Mouse (Mus musculus): ENCODE measurements around the gene Col17a1. TPM values are rescaled to one million over a fixed set of nuclear protein-coding genes. Genes with fewer than 3 reads are reported as not detected.

The Col17a1 gene
- total RNA-seq, 2 experiments from 2014 or later, result not detected

GRCm38 (mm10) chr19:47613442-47613841, 78.5 kb downstream of the Col17a1 start:
- ATAC-seq (replicated peaks; ENCODE audit: poor library complexity, severe bottlenecking), result no peak

GRCm38 (mm10) chr19:47608513-47608912, 83.4 kb downstream of the Col17a1 start:
- no peak for ATAC-seq (replicated peaks; ENCODE audit: poor library complexity, severe bottlenecking)

Other genes with a start within 250 kb of the Col17a1 start
- 1.9 and 3.1 TPM in 2 replicates for gene Sh3pxd2a, start 227.7 kb downstream of the Col17a1 start, total RNA-seq (2014; fragmentation: Nextera tagmentation)
- gene Sh3pxd2a, start 227.7 kb downstream of the Col17a1 start, total RNA-seq (2017), result 1.1 and 1.2 TPM in 2 replicates
- 2.6 and 5.5 TPM in 2 replicates for gene Stn1, start 154.6 kb downstream of the Col17a1 start, total RNA-seq (2014; fragmentation: Nextera tagmentation)
- gene Stn1, start 154.6 kb downstream of the Col17a1 start, total RNA-seq (2017), result 5.5 and 7.1 TPM in 2 replicates
- gene Slk, start 112.4 kb downstream of the Col17a1 start, total RNA-seq (2014; fragmentation: Nextera tagmentation), result 98.3 and 101 TPM in 2 replicates
- gene Slk, start 112.4 kb downstream of the Col17a1 start, total RNA-seq (2017), result 158 and 172 TPM in 2 replicates
- gene Sfr1, start 39.6 kb upstream of the Col17a1 start, total RNA-seq (2014; fragmentation: Nextera tagmentation), result 78.1 and 85.9 TPM in 2 replicates
- 149 and 165 TPM in 2 replicates for gene Sfr1, start 39.6 kb upstream of the Col17a1 start, total RNA-seq (2017)
- 317 and 338 TPM in 2 replicates for gene Gsto1, start 162.9 kb upstream of the Col17a1 start, total RNA-seq (2014; fragmentation: Nextera tagmentation)
- 215 and 219 TPM in 2 replicates for gene Gsto1, start 162.9 kb upstream of the Col17a1 start, total RNA-seq (2017)
- not detected in 2 replicates for gene Gsto2, start 173.4 kb upstream of the Col17a1 start, total RNA-seq (2014; fragmentation: Nextera tagmentation)
- gene Gsto2, start 173.4 kb upstream of the Col17a1 start, total RNA-seq (2017), result not detected in 2 replicates
- gene Cfap43, start 227.2 kb upstream of the Col17a1 start, total RNA-seq (2014; fragmentation: Nextera tagmentation), result not detected in 2 replicates
- 0.05 TPM in 1 of 2 replicates, not detected in the other for gene Cfap43, start 227.2 kb upstream of the Col17a1 start, total RNA-seq (2017)
- 18.2 and 19.1 TPM in 2 replicates for gene Itprip, start 227.2 kb upstream of the Col17a1 start, total RNA-seq (2014; fragmentation: Nextera tagmentation)
- gene Itprip, start 227.2 kb upstream of the Col17a1 start, total RNA-seq (2017), result 15.8 and 16.7 TPM in 2 replicates
- gene Cfap58, start 245.6 kb upstream of the Col17a1 start, total RNA-seq (2014; fragmentation: Nextera tagmentation), result not detected in 2 replicates
- gene Cfap58, start 245.6 kb upstream of the Col17a1 start, total RNA-seq (2017), result not detected in 2 replicates

All from granulocyte monocyte progenitor cell, adult 5-6 weeks (primary cell).